Mouse (Mus musculus) embryonic facial prominence, embryonic 15.5 days (tissue): Measurements from ENCODE around the gene Trim17. TPM values are rescaled to one million over a fixed set of nuclear protein-coding genes. Genes with fewer than 3 reads are reported as not detected.

Experiments used
- ATAC-seq: fragments of 200-750 bp; cut with Nextera tagmentation; 2 replicates; pipeline ENCODE4 v1.8.0; 2017; ENCODE audit warnings: low read depth, moderate TSS enrichment; ENCODE audit not compliant: insufficient number of reproducible peaks, low FRiP score, low TSS enrichment
- H3K27ac ChIP-seq: fragments of 300-500 bp; sonication (generic); replicated peaks from 2 replicates; pipeline ENCODE4 v1.5.1; 2015; ENCODE audit warnings: mild to moderate bottlenecking, inconsistent platforms
- H3K27me3 ChIP-seq: fragments of 300-500 bp; sonication (generic); 2 replicates; pipeline ENCODE4 v1.6.1; 2015; ENCODE audit warnings: inconsistent platforms
- H3K36me3 ChIP-seq: fragments of 300-500 bp; sonication (generic); 2 replicates; pipeline ENCODE4 v1.6.1; 2015; ENCODE audit warnings: mild to moderate bottlenecking, inconsistent platforms
- H3K4me1 ChIP-seq: fragments of 300-500 bp; sonication (generic); 2 replicates; pipeline ENCODE4 v1.6.1; 2015; ENCODE audit warnings: inconsistent platforms
- H3K4me2 ChIP-seq: fragments of 300-500 bp; sonication (generic); replicated peaks from 2 replicates; pipeline ENCODE4 v1.6.1; 2015; ENCODE audit warnings: mild to moderate bottlenecking, inconsistent platforms
- H3K4me3 ChIP-seq: fragments of 300-500 bp; sonication (generic); replicated peaks from 2 replicates; pipeline ENCODE4 v1.5.1; 2015; ENCODE audit warnings: mild to moderate bottlenecking, inconsistent platforms
- H3K9ac ChIP-seq: fragments of 300-500 bp; sonication (generic); 2 replicates; pipeline ENCODE4 v1.6.1; 2015; ENCODE audit warnings: inconsistent platforms
- H3K9me3 ChIP-seq: fragments of 300-500 bp; sonication (generic); replicated peaks from 2 replicates; pipeline ENCODE4 v1.6.1; 2016; ENCODE audit warnings: inconsistent platforms
- WGBS: fragments of 180-500 bp; shearing (Covaris S2); methylation state at CpG from one replicate; pipeline ENCODE4 v1.1.7; 2015; 5-methylcytosine and 5-hydroxymethylcytosine counted together
- polyA plus RNA-seq: library from polyadenylated mRNA; unstranded; fragments of >200 nt; fragmentation: Nextera tagmentation; extraction: Ambion mirVana; gene quantifications from 2 replicates; pipeline ENCODE4 v1.2.1, GENCODE M21; 2015

Trim17 gene
- polyA plus RNA-seq, 1 experiment from 2014 or later: 0.59 TPM

GRCm38 (mm10) chr11:58981541-58982447 lies 27.3 kb downstream of the Trim17 start:
- no peak overlapping the region for H3K9ac ChIP-seq
- H3K4me1 ChIP-seq: peaks cover 35% of the 10 kb centered on the region
- whole genome bisulfite sequencing: 50% methylated on average over 14 of the region's 14 CpGs
- no peaks in the 10 kb centered on the region for H3K27me3 ChIP-seq
- no peaks in the 10 kb centered on the region for H3K9me3 ChIP-seq
- peak overlapping the region; percentile 22; the same call in 1 of the 2 replicates for H3K27ac ChIP-seq
- no peak for ATAC-seq
- H3K4me2 ChIP-seq: no peak overlapping the region
- no peak overlapping the region for H3K4me3 ChIP-seq
- peaks cover 46% of the 10 kb centered on the region for H3K36me3 ChIP-seq

GRCm38 (mm10) chr11:58982471-58983097 lies 28.1 kb downstream of the Trim17 start:
- H3K4me2 ChIP-seq: no peak overlapping the region
- 77% methylated on average over 18 of the region's 18 CpGs for WGBS
- no peak for ATAC-seq

GRCm38 (mm10) chr11:58983691-58984341 lies 29.3 kb downstream of the Trim17 start:
- 83% methylated on average over 6 of the region's 6 CpGs for WGBS
- Histone ChIP-seq H3K4me3 (no peak overlapping the region), H3K27ac (no peak overlapping the region), H3K9me3 (no peaks in the 10 kb centered on the region), H3K4me1 (peaks cover 23% of the 10 kb centered on the region), H3K36me3 (peaks cover 64% of the 10 kb centered on the region), H3K27me3 (no peaks in the 10 kb centered on the region), H3K9ac (no peak overlapping the region), H3K4me2 (no peak overlapping the region)
- ATAC-seq: no peak

More at GRCm38 (mm10) chr11:58982471-58983097, 28.1 kb downstream of the Trim17 start:
- no peak overlapping the region for H3K4me3 ChIP-seq
- no peak overlapping the region for H3K9ac ChIP-seq
- H3K36me3 ChIP-seq: peaks cover 52% of the 10 kb centered on the region
- H3K9me3 ChIP-seq: no peaks in the 10 kb centered on the region
- H3K27me3 ChIP-seq: no peaks in the 10 kb centered on the region
- H3K4me1 ChIP-seq: peaks cover 28% of the 10 kb centered on the region
- peak overlapping the region; percentile 17; the same call in 1 of the 2 replicates for H3K27ac ChIP-seq

- H3K36me3 ChIP-seq: peaks cover 72% of the 10 kb centered on the region
- WGBS: 95% methylated on average over 7 of the region's 7 CpGs
- H3K4me3 ChIP-seq: no peak overlapping the region
Measured at GRCm38 (mm10) chr11:58984657-58985056, 30.2 kb downstream of the Trim17 start.

GRCm38 (mm10) chr11:58985299-58985917 lies 30.9 kb downstream of the Trim17 start:
- H3K27me3 ChIP-seq: no peaks in the 10 kb centered on the region
- no peaks in the 10 kb centered on the region for H3K9me3 ChIP-seq
- H3K27ac ChIP-seq: no peak overlapping the region
- peaks cover 7% of the 10 kb centered on the region for H3K4me1 ChIP-seq
- WGBS: 83% methylated on average over 3 of the region's 3 CpGs
- no peak overlapping the region; the same call in 1 of the 2 replicates for H3K9ac ChIP-seq
- H3K4me3 ChIP-seq: no peak overlapping the region
- peaks cover 79% of the 10 kb centered on the region for H3K36me3 ChIP-seq
- no peak for ATAC-seq
- H3K4me2 ChIP-seq: no peak overlapping the region

More at GRCm38 (mm10) chr11:58984657-58985056, 30.2 kb downstream of the Trim17 start:
- Histone ChIP-seq H3K27ac (no peak overlapping the region), H3K4me2 (no peak overlapping the region), H3K9me3 (no peaks in the 10 kb centered on the region), H3K9ac (no peak overlapping the region), H3K4me1 (peaks cover 15% of the 10 kb centered on the region), H3K27me3 (no peaks in the 10 kb centered on the region)
- ATAC-seq: no peak

- Histone ChIP-seq H3K27ac (no peak overlapping the region), H3K4me3 (no peak overlapping the region), H3K36me3 (peaks cover 65% of the 10 kb centered on the region), H3K9ac (no peak overlapping the region), H3K4me1 (peaks cover 2% of the 10 kb centered on the region), H3K4me2 (no peak overlapping the region), H3K27me3 (peaks cover 7% of the 10 kb centered on the region), H3K9me3 (no peaks in the 10 kb centered on the region)
- no peak for ATAC-seq
- 92% methylated on average over 4 of the region's 4 CpGs for WGBS
Measured at GRCm38 (mm10) chr11:58989166-58989565, 34.7 kb downstream of the Trim17 start.

GRCm38 (mm10) chr11:58990141-58990540 lies 35.7 kb downstream of the Trim17 start:
- Histone ChIP-seq H3K9ac (no peak overlapping the region), H3K4me2 (no peak overlapping the region), H3K27me3 (peaks cover 16% of the 10 kb centered on the region), H3K36me3 (peaks cover 56% of the 10 kb centered on the region), H3K27ac (no peak overlapping the region), H3K4me1 (peaks cover 8% of the 10 kb centered on the region), H3K4me3 (no peak overlapping the region), H3K9me3 (no peaks in the 10 kb centered on the region)
- ATAC-seq: no peak
- 87% methylated on average over 17 of the region's 17 CpGs for WGBS

GRCm38 (mm10) chr11:58990794-58991193 lies 36.3 kb downstream of the Trim17 start:
- H3K4me2 ChIP-seq: no peak overlapping the region
- WGBS: 75% methylated on average over 9 of the region's 9 CpGs
- no peak overlapping the region for H3K4me3 ChIP-seq
- no peaks in the 10 kb centered on the region for H3K9me3 ChIP-seq
- H3K36me3 ChIP-seq: peaks cover 50% of the 10 kb centered on the region
- H3K9ac ChIP-seq: no peak overlapping the region
- H3K4me1 ChIP-seq: peaks cover 8% of the 10 kb centered on the region
- H3K27me3 ChIP-seq: peaks cover 22% of the 10 kb centered on the region
- H3K27ac ChIP-seq: no peak overlapping the region
- ATAC-seq: no peak

- peaks cover 25% of the 10 kb centered on the region for H3K27me3 ChIP-seq
- ATAC-seq: no peak
- H3K9me3 ChIP-seq: no peaks in the 10 kb centered on the region
- H3K36me3 ChIP-seq: peaks cover 39% of the 10 kb centered on the region
- H3K27ac ChIP-seq: no peak overlapping the region
- no peak overlapping the region for H3K9ac ChIP-seq
- no peak overlapping the region for H3K4me2 ChIP-seq
- 78% methylated on average over 3 of the region's 3 CpGs for WGBS
- no peak overlapping the region for H3K4me3 ChIP-seq
- H3K4me1 ChIP-seq: peaks cover 8% of the 10 kb centered on the region
Measured at GRCm38 (mm10) chr11:58991911-58992310, 37.4 kb downstream of the Trim17 start.

GRCm38 (mm10) chr11:58993091-58993670 lies 38.7 kb downstream of the Trim17 start:
- peaks cover 25% of the 10 kb centered on the region for H3K27me3 ChIP-seq
- no peak overlapping the region for H3K4me3 ChIP-seq
- no peak overlapping the region for H3K27ac ChIP-seq
- 77% methylated on average over 6 of the region's 6 CpGs for WGBS
- ATAC-seq: no peak
- peaks cover 8% of the 10 kb centered on the region for H3K4me1 ChIP-seq
- no peaks in the 10 kb centered on the region for H3K9me3 ChIP-seq
- no peak overlapping the region for H3K9ac ChIP-seq
- H3K36me3 ChIP-seq: peaks cover 27% of the 10 kb centered on the region
- H3K4me2 ChIP-seq: no peak overlapping the region
